Mouse (Mus musculus): ENCODE data around the gene Nck1. TPM values are rescaled to one million over a fixed set of nuclear protein-coding genes. Genes with fewer than 3 reads are reported as not detected.
A peak's percentile ranks its signal among the peaks of the same experiment; 100 is the strongest.

Gene Nck1
- 10 to 100 TPM; 41.7 to 52.3 TPM for total RNA-seq (2021)

DNA sequence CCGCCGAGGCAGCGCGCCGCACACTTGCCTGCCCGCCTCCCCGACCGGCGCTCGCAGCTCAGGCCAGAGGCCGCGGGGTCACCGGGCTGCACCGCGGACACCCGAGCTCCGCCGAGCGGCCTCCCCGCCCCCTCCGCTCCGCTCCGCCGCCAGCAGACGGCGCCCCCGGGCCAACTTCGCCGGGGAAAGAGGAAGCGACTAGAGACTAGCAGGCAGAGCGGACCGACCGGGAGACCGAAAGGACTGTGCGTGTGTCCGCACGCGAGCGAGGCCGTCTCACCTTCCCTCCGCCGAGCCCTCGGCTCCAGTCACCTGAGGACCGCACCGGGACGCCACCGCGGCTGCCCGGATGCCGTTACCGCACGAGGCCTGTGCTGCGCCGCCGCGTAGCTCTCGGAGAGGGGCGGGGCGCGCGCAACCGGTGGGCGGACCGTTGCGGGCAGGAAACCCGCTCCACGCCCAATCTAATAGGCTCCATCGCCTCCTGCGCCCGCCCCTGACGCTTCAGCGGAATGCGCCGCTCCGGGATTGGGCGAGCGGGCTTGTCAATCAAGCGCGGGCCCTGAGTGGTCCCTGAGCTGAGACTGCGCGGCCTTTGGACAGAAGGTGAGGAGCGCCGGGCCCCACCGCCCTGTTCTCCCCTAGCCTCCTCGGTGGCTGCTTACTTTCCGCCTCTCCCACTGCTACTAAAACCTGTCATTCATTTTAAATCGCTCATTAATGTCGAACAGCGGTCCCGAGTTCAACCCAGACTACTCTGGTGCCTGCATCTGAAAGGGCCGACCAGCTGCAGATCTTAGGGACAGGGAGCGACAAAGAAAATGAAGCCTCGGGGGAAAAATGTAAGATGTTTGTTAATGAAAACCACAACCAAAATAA is at the start of gene Nck1:
Nck1 (minus strand) TSS at position 420 of the 879 bp plus-strand sequence.
- DNase-seq, result peak; percentile 99

DNA sequence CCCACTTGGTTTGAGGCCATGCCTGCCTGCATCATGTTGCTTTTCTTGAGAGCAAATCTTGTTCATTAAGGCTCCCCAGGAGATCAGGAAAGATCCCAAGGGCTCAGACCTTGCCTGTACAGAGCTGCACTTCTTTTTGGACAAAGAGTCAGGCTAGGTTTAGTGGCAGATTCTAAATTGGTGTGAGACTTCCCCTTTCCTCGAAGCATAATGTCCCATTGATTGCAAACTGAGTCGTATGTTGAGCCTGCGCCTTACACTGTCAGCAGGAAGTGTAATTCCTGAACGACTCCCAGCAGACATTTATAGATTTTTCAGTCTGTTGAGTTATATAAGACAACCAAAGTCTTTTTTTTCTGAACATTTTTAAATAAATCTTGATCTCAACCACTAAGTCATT is 44.5 kb upstream of the Nck1 start:
- no peak for DNase-seq

DNA sequence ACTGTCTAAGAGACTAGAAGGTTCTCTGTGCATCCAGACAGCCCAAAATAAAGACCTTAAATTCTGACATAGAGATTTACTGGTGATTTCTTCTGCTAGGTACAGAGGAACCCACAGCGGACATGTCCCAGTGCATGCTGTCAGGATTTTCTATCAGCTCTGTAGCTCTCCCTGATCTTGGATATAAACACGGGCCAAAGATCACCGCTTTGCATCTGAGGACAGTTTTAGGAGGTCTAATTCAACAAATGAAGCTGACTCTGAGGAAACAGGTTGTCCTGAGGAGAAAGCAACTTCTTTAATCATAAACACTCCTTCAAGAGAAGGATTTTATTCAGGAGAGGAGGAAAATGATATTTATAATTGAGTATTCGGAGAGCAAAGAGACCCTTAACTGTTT is 38.1 kb upstream of the Nck1 start:
- no peak for DNase-seq

DNA sequence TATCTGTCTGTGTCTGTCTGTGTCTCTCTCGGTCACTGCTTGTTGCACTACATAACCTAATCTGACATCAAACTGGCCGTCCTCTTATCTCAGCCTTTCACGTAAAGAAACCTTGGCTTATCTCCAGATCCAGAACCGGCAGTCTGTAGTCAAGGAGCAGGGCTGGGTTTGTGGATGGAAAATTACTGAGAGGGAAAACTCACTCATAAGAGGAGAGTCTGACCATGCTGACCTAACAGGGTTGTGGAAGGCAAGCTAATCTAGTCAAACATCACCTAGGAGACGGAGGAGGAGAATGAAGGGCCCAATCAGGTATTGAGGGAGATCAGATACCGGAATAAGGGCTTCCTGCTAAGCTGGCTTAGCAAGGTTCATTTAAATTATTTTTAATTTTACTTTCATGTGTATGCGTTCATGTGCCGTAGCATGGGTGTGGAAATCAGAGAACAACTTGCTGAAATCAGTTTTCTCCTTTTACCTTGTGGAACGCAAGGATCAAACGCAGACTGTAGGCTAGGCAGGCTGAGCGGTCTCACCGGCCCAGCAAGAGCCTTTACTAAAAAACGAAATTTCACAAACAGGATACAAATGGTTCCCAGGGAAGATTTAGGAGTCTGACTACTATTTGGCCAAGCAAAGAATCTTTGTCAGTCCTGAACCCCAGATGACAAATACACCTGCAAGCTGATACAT is 37.1 kb upstream of the Nck1 start:
- DNase-seq, result no peak

DNA sequence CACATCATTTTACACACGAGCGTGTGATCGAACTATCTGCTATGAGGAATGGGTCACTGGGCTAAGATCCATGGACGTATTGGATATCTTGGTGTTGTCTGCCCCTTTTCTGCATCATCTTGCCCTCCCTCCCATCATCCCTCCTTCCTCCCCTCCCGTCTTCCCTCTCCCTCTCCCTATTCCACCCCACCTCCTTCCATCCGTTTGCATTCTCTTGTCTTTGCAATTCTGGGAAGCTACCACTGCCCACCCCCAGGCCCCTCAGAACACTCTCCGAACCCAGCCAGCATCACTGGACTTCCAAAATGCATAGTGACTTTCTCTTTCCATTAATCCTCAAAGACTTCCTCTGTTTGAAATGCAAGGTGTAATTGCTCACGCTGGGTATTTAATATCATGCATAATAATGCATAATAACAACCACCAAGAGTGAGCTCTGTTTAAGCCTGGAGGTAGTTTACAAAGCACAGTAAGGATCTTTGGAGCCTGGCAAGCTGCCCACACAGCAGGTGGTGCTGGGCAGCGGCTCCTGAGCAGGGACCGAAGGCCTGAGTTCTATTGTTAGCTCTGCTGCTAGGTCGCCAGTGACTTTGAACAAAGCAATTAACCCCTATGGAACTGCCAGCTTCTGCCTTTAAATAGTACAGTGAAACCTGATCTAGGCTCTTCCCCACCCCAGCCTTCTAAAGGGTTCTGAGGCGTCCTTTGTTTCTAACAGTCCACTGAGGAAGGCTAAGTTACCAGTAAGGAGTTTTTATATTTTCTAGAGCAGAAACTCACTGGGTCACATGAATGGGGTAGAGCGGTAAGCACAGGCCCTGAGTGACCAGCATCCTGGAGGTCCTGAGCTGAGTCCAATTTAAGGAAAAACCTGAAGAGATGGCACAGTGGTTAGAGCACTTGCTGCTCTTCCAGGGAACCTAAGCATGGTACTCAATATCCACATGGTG is 35.9 kb upstream of the Nck1 start:
- peak; percentile 75 for DNase-seq

DNA sequence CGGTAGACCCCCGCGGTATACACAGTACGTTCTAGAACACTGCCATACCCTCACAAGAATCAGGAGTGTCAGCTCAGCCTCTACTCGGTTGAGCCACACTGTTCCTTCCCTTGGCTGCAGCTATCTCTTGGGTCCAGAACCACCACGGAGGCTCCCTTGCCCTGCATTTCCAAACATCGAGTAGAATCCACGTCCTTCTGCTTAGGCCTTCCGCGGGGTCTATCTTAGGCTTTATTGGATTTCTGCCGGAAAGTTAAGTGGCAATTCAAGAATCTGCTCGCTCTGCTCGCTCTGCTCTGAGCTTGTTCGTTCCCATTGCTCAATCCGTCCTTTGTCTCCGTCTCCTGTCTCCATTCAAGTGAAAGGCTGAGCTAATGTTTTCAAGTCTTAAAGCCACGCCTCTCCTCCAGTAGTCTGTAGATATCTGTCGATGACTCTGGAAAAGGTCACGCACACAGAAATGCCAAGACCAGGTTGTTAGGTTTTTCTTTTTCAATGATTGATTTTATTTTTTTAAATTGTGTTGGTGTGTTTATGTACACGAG is 34.3 kb upstream of the Nck1 start:
- no peak for DNase-seq

DNA sequence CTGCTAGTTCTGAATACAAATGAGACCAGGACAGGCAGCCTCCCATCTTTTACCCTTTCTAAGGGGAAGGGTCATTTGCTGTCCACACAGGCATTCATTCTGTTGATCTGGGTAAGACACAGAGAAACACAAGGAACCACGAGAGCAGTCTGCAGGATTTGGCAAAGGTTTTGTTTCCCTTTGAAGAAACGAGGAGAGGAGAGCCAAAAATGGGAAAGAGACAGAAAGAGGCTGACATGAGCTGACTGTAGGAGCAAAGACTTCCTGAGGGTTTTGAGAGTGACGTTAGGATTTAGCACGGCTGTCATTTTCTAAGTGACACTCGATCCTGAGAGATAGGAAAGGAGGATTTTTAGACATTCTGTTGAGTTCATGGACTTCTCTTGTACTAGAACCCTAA is 28.0 kb upstream of the Nck1 start:
- DNase-seq, result no peak

DNA sequence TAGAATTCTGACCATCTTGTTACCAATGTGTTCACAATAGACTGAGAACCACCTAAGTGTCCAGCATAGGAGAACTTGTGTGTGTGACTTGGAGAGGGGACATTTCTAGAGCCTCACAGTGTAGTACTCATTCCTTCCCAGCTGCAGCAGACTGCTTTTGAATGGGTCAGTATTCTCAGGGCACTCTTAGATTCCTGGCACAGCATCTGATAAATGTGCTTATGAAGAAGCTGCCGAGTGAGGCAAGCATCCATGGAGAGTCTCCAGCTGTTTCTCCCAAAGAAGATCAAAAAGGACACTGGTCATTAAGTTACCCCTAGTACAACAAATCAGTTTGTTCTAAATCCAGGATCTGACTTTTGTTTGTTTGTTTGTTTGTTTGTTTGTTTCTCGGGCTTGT is 27.4 kb upstream of the Nck1 start:
- no peak for DNase-seq

DNA sequence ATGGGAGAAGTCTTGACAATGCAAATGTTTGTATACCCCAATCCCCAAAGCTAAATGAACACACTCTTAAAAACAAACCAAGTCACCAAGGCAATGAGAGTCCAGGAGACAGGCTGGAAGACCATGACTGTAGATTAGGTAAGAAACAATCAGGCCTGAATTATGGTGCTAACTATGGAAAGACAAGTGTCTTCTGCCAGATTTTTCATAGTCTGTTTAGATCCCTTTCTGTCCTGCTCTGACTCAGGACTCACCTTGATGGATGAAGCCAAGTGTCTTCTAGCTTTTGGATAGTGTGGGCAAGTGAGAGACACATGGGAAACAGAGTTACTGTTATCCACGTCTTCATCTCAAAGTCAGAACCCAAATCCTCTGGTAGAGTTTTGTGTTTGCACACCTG is 25.6 kb upstream of the Nck1 start:
- no peak for DNase-seq

DNA sequence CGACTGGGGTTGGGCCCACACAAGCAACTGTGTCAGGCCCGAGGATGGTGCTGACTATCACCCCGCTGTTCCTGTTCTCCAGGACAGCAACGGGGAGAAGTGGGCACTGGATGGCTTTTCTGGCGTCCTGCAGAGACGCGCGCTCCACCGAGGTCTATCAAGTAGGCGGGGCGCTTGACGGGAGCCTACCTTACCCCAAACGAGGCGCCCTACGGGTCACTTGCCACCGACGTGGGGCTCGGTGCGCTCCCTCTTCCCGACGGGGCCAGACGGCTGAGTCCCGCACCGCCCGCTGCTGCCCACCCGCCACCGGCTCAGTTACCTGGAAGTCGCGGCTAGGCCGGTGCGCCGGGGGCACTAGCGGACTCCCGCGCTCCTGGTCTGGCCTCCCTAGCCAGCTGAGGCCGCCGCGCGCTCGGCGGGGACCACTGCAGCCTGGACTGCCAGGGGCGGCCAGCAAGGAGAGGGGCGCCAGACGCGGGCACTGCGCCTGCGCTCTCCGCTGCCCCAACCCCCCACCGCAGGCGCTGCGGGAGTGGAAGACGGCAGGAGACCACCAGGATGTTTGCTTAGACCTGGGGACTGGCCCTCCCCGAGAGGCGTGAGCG is 24.8 kb upstream of the Nck1 start, which contains the start of gene Slc35g2:
Slc35g2 (minus strand) TSS at position 465 of the 608 bp plus-strand sequence.
- DNase-seq, result peak; percentile 68

DNA sequence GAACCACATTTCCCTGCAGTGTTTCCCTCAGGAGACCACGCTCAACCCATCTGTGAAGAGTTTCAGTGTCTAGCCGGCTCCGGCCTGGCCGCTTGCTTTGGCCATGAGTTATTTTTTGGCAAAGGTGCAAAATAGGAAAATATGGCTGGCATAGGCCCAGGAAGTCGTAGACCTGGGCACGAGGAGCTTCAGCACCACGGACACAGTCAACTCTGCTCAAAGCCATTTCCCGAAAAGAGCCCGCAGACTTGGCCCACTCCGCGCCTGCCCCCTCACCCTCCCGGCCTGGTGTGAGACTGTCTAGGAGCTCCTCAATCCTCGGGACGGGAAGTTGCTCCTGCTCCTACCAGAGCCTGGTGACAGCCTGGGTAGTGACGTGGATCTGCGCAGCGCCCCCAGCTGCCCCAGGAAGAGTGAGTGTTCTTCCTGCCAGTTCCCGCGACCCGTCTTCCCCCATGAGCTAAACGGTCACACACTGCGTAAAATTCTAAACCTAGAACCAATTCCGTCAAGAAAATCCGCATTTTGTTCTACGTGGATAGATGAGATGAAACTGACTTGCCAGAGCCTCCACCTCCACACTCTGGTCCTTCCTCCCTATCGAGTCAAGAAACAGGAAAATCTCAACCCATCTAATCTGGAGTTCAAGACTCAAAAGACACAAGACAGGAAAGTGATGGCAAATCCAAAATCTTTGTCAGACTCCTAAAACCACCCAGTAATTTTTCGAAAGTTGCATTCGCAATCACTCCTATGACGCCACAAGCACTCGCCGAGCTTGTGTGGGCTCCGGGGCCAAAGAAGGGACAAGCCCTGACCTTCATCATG is 24.1 kb upstream of the Nck1 start:
- DNase-seq, result peak; percentile 54

DNA sequence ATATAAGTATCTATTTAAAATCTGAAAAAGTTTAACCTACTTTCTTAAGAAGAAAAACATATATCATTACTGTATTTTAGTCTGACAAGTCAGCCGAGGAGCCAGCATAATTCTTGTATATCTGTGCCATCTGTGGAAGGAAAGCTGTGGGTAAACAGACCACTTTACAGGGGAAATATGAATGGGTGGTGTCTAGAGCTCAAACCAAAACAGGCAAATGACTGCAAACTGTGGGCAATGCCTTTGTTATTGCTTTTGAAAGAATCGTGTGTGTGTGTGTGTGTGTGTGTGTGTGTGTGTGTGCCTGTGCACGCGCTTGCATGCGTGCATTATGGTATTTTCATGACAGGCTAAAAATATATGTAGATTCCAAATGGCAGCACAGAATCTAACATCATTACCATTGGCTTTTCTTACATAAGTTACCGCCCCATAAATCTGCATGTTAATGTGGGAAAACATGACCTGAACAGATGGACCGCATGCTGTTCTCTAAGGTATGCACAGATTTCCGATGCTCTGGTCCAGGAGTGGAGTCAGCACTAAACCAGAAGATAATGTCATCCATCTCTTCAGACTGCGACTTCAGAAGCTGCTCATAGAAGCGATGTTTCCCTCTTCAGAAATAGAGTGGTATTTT is 14.4 kb upstream of the Nck1 start:
- DNase-seq, result no peak

DNA sequence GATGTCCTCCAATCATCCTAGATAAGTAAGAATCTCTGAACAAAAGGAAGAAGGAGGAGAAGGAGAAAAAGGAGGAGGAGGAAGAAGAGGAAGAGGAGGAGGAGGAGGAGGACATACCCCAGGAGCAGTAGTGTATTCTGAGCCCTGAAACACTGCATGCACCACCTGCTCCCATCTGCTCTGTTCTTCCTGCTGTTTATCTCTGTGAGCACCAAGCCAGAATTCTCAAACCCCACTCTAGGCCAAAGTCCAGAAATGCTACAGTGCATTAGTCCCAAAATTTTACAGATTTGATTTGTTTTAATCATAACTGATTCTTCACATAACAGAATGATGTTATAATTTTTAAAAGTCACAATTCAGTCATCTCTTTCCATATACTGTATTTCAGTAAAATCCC is 13.1 kb upstream of the Nck1 start:
- DNase-seq, result no peak

DNA sequence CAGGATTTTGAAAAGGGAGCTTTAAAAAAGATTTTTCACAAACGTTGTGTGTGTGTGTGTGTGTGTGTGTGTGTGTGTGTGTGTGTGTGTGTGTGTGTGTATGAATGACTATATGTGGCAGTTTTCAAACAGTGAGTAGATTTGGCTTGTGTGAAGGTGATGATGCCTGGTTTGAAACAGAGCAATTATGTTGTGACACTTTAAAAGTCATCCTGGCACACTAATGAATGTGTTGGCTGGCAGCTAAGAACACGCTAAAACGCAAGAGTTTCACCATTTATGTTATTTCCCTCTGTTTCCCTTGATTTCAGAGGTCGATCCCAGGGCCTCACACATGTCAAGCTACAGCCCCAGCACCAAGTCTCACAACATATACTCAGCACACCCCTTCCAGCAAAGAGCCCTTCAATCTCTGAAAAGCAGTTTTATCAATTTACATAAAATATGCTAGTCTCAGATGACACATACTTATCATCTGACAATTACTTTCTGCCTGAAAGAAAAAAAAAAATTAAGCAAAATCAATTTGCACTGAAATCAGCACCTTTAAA is 12.2 kb upstream of the Nck1 start:
- DNase-seq, result no peak

DNA sequence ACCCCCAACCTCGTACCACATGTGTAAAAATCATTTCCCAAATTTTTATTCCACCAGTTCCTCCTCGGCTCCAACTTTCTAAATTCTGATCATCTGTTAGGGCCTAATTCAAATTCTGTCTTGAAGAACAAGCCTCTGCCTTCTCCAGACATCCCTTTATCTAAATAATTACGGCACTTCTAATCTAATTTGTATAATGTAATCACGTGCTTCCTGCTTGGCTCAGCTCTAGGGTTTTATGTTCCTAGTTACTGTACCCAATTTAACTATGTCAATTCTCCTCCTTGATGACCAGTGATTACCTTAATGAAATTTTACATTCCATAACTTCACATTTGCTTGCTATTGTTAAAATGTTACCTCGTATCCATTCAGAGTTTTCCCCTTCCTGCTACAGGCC is 9.8 kb upstream of the Nck1 start:
- no peak for DNase-seq

DNA sequence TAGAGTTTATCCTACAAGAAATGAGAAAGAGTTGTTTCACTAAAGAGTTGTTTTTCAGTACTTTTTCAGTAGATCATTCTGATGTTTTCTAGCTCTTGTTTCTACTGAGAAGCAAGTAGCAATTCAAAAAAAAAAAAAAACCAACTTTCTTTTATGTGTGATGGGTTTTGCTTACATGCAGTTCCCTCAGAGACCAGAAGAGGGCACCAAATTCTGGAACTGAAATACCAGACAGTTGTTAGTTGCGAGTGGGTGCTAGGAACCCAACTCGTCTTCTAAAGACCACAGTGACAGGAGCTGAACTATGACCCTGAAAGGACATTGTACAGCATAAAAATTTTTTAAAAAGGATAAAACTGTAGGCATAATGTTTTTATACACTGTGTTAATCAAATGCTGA is 2.4 kb upstream of the Nck1 start:
- DNase-seq, result peak; percentile 24

DNA sequence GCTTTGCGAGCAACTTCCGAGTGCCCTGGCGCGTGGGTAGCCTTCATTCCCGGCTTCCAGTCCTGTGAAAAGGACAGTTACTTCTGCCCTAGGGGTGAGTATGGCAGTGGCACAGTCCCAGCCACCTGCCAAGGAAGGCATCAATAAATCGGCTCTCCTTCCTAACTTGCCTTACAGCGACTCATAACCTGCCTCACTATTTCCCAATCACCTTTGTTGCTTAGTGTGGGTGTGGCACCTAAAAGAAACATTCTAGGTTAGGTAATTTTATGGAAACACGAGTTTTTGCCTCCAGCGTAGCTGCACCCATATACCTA is 618 bp upstream of the Nck1 start:
- no peak for DNase-seq

DNA sequence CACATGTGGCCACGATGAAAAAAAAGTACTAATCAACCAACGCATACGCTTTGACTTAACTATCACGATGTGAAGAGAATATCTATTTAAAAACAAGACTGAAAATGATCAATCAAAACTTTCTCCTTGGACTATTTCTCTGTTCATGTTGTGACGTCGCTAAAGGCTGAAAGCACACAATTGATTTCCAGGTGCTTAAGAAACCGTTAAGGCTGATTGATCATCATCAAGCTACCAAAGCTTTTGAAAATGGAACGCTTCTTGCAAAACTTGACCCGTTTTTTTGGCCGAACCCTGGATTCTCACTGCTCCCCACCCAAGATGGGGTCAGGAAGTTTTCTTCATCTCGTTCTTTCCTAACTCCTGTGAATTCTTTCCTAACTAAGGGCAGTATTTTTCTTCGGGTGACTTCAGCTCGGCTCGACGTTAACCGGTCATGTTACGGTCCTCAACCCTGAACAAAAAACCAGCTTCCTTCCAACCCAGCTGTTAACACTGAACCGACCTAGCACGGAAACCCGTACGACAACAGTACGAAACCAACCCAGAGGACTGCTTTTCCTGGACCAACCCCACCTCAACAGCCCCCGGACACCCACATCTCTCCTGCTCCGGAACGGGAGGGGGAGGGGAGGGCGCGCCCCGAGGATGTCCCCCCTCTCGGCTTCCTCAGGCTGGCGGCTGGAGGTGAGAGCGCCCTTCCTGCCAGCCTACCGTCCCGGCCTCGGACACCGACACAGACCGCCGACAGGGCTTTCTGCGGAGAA is 803 bp downstream of the Nck1 start:
- DNase-seq, result no peak

DNA sequence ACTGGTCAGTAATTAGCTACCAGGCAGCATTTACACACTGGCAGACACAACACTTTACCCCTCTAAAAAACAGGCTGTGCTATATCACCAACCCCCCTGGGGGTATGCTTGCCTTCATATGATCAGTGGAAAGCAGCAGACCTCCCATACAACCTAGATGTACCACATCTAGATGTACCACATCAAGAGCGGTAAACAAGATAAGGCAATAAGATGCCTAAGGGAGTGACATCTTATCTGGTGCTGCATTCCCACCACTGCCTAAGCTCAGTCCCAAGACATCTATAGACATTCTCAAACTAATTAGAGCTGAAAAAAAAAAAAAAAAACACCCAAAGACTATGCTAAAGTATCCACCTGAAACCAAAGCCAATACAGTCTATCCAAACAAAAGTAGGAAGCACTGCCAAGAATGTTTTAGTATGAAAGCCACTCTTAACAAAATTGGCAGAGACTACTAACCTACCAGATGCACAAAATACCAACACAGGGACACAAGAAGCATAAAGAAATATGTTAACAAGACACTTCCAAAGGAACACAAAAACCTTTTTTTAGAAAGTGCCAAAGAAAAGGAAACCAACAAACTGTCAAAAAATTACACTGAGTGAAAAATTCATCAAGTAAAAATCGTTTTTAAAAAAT is 10.2 kb downstream of the Nck1 start:
- DNase-seq, result no peak

All from heart, postnatal 4 days (tissue).